Mouse (Mus musculus): Measurements from ENCODE around the gene Atp5h. TPM values are rescaled to one million over a fixed set of nuclear protein-coding genes. Genes with fewer than 3 reads are reported as not detected.

The Atp5h gene
- polyA plus RNA-seq, 1 experiment: 722 TPM

DNA sequence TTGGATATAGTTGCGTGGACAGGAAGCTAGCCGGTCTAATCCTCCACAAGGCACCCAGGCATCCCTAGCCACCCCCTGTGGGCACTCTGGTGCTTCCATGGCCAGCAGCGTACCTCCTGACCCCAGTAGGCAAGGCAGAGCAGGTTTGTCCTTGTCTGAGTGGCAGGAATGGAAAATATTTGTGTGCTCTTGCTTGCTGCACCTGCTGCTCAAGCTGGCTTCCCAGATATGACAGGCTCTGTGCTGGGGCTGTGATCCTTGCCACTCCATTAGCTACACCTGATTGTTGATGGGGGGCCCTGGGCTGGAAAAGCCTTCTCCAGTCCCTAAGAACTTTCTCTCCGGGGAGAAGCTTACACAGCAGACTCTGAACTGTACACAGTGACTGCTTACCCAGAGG, 33.5 kb upstream of the Atp5h start:
- H3K4me3 ChIP-seq (ENCODE audit: insufficient read depth, low read length): no peak overlapping the region
- H3K27ac ChIP-seq (ENCODE audit: insufficient read depth, low read length): no peak overlapping the region
- TF ChIP-seq POLR2A (IDR thresholded peaks at IDR 0.05; ENCODE audit: extremely low read depth, insufficient read depth, low read length): no peak
- no peak for TF ChIP-seq CTCF (IDR thresholded peaks at IDR 0.05; ENCODE audit: extremely low read depth, insufficient read depth, low read length)
- no peaks in the 10 kb centered on the region for H3K4me1 ChIP-seq (ENCODE audit: control insufficient read depth, insufficient read depth, low read length)

DNA sequence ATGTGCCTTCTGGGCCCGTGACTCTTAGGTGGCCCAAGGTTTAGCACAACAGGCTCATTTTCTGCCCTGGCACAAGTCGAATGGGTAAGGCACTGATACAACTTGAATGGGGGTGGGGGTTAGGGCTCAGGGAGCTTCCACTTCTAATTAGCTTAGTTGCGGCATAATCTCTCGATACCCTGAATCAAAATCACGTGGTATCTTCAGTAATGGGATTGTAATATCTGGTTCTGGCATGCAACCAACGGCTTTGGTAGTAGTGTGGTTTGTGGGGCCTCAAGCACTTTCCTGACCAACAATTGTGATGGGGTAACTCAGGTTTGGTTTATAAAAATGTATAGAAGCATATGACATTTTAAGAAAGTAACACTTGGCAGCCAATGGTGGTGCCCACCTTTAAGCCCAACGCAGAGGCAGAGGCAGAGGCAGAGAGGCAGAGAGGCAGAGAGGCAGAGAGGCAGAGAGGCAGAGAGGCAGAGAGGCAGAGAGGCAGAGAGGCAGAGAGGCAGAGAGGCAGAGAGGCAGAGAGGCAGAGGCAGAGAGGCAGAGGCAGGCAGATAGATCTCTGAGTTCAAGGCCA, 32.6 kb upstream of the Atp5h start:
- no peaks in the 10 kb centered on the region for H3K4me1 ChIP-seq (ENCODE audit: control insufficient read depth, insufficient read depth, low read length)
- no peak for TF ChIP-seq CTCF (IDR thresholded peaks at IDR 0.05; ENCODE audit: extremely low read depth, insufficient read depth, low read length)
- no peak for TF ChIP-seq POLR2A (IDR thresholded peaks at IDR 0.05; ENCODE audit: extremely low read depth, insufficient read depth, low read length)
- H3K27ac ChIP-seq (ENCODE audit: insufficient read depth, low read length): no peak overlapping the region
- no peak overlapping the region for H3K4me3 ChIP-seq (ENCODE audit: insufficient read depth, low read length)

GRCm38 (mm10) chr11:115451781-115452241, 32.0 kb upstream of the Atp5h start:
- Histone ChIP-seq H3K27ac (ENCODE audit: insufficient read depth, low read length) (no peak overlapping the region), H3K4me1 (ENCODE audit: control insufficient read depth, insufficient read depth, low read length) (no peaks in the 10 kb centered on the region), H3K4me3 (ENCODE audit: insufficient read depth, low read length) (no peak overlapping the region)
- TF ChIP-seq POLR2A (IDR thresholded peaks at IDR 0.05; ENCODE audit: extremely low read depth, insufficient read depth, low read length) (no peak), CTCF (IDR thresholded peaks at IDR 0.05; ENCODE audit: extremely low read depth, insufficient read depth, low read length) (no peak)

- no peak for TF ChIP-seq POLR2A (IDR thresholded peaks at IDR 0.05; ENCODE audit: extremely low read depth, insufficient read depth, low read length)
- TF ChIP-seq CTCF (IDR thresholded peaks at IDR 0.05; ENCODE audit: extremely low read depth, insufficient read depth, low read length): no peak
- Histone ChIP-seq H3K4me1 (ENCODE audit: control insufficient read depth, insufficient read depth, low read length) (no peaks in the 10 kb centered on the region), H3K27ac (ENCODE audit: insufficient read depth, low read length) (no peak overlapping the region), H3K4me3 (ENCODE audit: insufficient read depth, low read length) (no peak overlapping the region)
Measured at GRCm38 (mm10) chr11:115450176-115450575, 30.4 kb upstream of the Atp5h start.

DNA sequence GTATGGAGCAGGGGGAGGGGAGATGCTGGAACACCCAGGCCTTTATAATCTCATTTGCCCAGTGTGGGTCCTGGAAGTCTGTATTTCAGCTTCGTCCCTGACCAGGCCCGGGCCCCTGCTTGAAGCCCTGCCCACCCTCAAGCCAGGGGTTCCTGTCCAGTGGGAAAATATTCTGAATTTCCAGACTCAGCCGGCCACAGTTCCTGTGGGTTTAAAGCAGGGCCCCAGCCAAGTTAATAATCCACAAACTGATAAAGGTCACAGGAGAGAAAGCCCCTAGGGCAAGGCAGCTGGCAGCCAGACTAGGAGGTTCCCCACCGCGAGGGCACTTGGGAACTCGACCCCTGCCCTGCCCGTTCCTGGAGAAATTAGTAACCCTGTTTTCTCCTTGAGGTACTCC, 29.2 kb upstream of the Atp5h start:
- TF ChIP-seq CTCF (IDR thresholded peaks at IDR 0.05; ENCODE audit: extremely low read depth, insufficient read depth, low read length) (no peak), POLR2A (IDR thresholded peaks at IDR 0.05; ENCODE audit: extremely low read depth, insufficient read depth, low read length) (no peak)
- no peaks in the 10 kb centered on the region for H3K4me1 ChIP-seq (ENCODE audit: control insufficient read depth, insufficient read depth, low read length)
- no peak overlapping the region for H3K27ac ChIP-seq (ENCODE audit: insufficient read depth, low read length)
- H3K4me3 ChIP-seq (ENCODE audit: insufficient read depth, low read length): no peak overlapping the region

- no peak overlapping the region for H3K4me3 ChIP-seq (ENCODE audit: insufficient read depth, low read length)
- no peak for TF ChIP-seq POLR2A (IDR thresholded peaks at IDR 0.05; ENCODE audit: extremely low read depth, insufficient read depth, low read length)
- no peak for TF ChIP-seq CTCF (IDR thresholded peaks at IDR 0.05; ENCODE audit: extremely low read depth, insufficient read depth, low read length)
- no peak overlapping the region for H3K27ac ChIP-seq (ENCODE audit: insufficient read depth, low read length)
- H3K4me1 ChIP-seq (ENCODE audit: control insufficient read depth, insufficient read depth, low read length): no peaks in the 10 kb centered on the region
Measured at GRCm38 (mm10) chr11:115448075-115448474, 28.3 kb upstream of the Atp5h start.

DNA sequence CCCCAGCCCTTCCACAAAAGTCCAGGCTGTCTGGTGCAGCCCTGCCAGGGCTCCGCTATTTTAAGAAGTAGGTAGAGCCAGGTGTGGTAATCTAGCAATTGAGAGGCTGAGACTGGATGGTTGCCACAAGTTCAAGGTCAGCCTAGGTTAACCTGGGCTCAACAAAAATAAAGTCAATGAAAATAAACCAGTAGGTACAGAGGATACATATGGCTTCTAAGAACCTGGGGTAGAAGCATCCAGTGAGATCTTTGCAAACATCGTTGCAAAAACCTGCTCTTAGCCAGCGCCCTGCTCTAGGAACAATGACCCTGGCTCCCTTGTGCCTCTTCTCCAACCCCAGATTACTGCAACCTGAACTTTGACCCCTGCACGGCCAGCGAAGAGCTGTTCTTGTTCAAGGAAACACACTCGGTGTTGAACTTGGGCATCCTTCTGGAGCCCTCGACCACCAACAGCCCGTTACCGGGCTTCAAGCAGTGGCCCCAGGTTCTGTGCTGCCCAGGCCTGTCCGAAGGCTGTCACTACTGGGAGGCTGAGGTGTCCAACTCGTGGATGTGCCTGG, 27.6 kb upstream of the Atp5h start:
- H3K4me1 ChIP-seq (ENCODE audit: control insufficient read depth, insufficient read depth, low read length): no peaks in the 10 kb centered on the region
- H3K4me3 ChIP-seq (ENCODE audit: insufficient read depth, low read length): no peak overlapping the region
- no peak overlapping the region for H3K27ac ChIP-seq (ENCODE audit: insufficient read depth, low read length)
- TF ChIP-seq CTCF (IDR thresholded peaks at IDR 0.05; ENCODE audit: extremely low read depth, insufficient read depth, low read length) (no peak), POLR2A (IDR thresholded peaks at IDR 0.05; ENCODE audit: extremely low read depth, insufficient read depth, low read length) (no peak)

- Histone ChIP-seq H3K4me1 (ENCODE audit: control insufficient read depth, insufficient read depth, low read length) (no peaks in the 10 kb centered on the region), H3K4me3 (ENCODE audit: insufficient read depth, low read length) (no peak overlapping the region), H3K27ac (ENCODE audit: insufficient read depth, low read length) (no peak overlapping the region)
- TF ChIP-seq POLR2A (IDR thresholded peaks at IDR 0.05; ENCODE audit: extremely low read depth, insufficient read depth, low read length): no peak
- no peak for TF ChIP-seq CTCF (IDR thresholded peaks at IDR 0.05; ENCODE audit: extremely low read depth, insufficient read depth, low read length)
Measured at GRCm38 (mm10) chr11:115446906-115447305, 27.1 kb upstream of the Atp5h start.

GRCm38 (mm10) chr11:115441417-115441816, 21.7 kb upstream of the Atp5h start:
- no peaks in the 10 kb centered on the region; the same call in 1 of the 2 replicates for H3K4me1 ChIP-seq (ENCODE audit: control insufficient read depth, insufficient read depth, low read length)
- no peak overlapping the region for H3K27ac ChIP-seq (ENCODE audit: insufficient read depth, low read length)
- H3K4me3 ChIP-seq (ENCODE audit: insufficient read depth, low read length): no peak overlapping the region
- no peak for TF ChIP-seq POLR2A (IDR thresholded peaks at IDR 0.05; ENCODE audit: extremely low read depth, insufficient read depth, low read length)
- TF ChIP-seq CTCF (IDR thresholded peaks at IDR 0.05; ENCODE audit: extremely low read depth, insufficient read depth, low read length): no peak

GRCm38 (mm10) chr11:115439906-115440595, 20.3 kb upstream of the Atp5h start, which contains the start of gene Trim80:
Gene Trim80, plus strand, starts transcription at chr11:115440545.
- no peak within 1 kb of the TSS for H3K4me3 ChIP-seq (ENCODE audit: insufficient read depth, low read length)
- TF ChIP-seq CTCF (IDR thresholded peaks at IDR 0.05; ENCODE audit: extremely low read depth, insufficient read depth, low read length): no peak
- no peak for TF ChIP-seq POLR2A (IDR thresholded peaks at IDR 0.05; ENCODE audit: extremely low read depth, insufficient read depth, low read length)
- no peaks in the 10 kb centered on the region; the same call in 1 of the 2 replicates for H3K4me1 ChIP-seq (ENCODE audit: control insufficient read depth, insufficient read depth, low read length)
- H3K27ac ChIP-seq (ENCODE audit: insufficient read depth, low read length): no peak within 1 kb of the TSS
